Mouse (Mus musculus) bone marrow macrophage, adult 2 months (primary cell): ENCODE measurements at regions not wholly inside any gene's neighbourhood (a gene's known extent, or its start where the extent isn't known, plus 50 kb on each side); places are given as distances from the start of the nearest gene placed in this dataset.

Experiments
- CTCF ChIP-seq: IDR thresholded peaks from 2 replicates; pipeline ENCODE4 v1.5.1; 2012; ENCODE audit warnings: low read depth, mild to moderate bottlenecking, low read length, moderate library complexity
- POLR2A ChIP-seq: IDR thresholded peaks from 2 replicates; pipeline ENCODE4 v1.6.1; 2012; ENCODE audit warnings: mild to moderate bottlenecking, low read depth, low read length, borderline replicate concordance

DNA sequence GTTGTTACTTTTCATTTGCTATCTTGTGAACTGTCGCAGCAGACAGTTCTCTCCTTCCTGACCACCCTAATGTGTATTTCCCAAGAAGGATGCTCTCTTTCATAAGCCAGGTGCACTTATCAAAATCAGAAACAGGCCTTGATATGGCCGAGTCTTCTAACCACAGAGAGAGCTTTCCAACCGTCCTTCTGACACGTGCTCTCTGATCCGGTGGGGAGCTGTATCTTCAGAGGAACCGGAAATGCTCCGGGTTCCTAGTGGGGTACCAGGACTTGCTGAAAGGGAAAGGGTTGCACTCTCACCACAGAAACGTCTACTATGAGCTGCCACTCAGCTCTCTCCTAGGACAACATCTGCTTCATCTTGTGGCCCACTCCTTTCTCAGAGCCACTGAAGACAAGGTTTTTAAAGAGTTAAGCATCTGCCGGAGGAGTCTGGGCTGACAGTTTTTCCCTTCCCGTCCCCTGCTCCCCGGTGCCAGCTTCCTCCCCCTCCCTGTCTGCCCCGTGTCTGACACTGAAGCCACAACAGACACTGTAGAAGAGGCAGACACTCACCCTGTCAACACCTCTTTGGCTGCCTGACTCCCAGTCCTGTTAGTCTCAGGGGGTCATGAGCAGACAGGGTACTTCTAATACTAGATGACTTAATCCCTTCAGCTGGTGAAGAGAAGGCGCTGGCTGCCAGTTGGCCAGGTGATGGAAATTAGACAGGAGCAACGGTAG, 327.0 kb upstream of the Runx1 start:
- TF ChIP-seq CTCF (no peak), POLR2A (no peak)
